Mouse (Mus musculus) cortical plate, adult 2 months (tissue): ENCODE measurements around the gene Ppp1cc.

Experiments used
- CTCF ChIP-seq: fragments of 200-500 bp; IDR thresholded peaks from 2 replicates; pipeline ENCODE4 v1.5.1; 2011; ENCODE audit warnings: mild to moderate bottlenecking, control low read depth, low read length; ENCODE audit not compliant: insufficient read depth; ENCODE audit errors: extremely low read depth
- POLR2A ChIP-seq: fragments of 200-500 bp; IDR thresholded peaks from 2 replicates; pipeline ENCODE4 v1.6.1; 2011; ENCODE audit warnings: mild to moderate bottlenecking, low read length, control low read depth; ENCODE audit not compliant: insufficient read depth; ENCODE audit errors: extremely low read depth

- TF ChIP-seq CTCF (no peak), POLR2A (no peak)
These were observed 21.6 kb downstream of the Ppp1cc start for GRCm38 (mm10) chr5:122179665-122180064.
